Mouse (Mus musculus) lung, postnatal 0 days (tissue): ENCODE results near the gene Prps2.

Experiments
- CTCF ChIP-seq: IDR thresholded peaks from 2 replicates; pipeline ENCODE4 v1.5.1; 2016; ENCODE audit warnings: antibody characterized with exemption, mild to moderate bottlenecking
- EP300 ChIP-seq: IDR thresholded peaks from 2 replicates; pipeline ENCODE4 v1.6.1; 2016; ENCODE audit warnings: antibody characterized with exemption, mild to moderate bottlenecking, control low read depth

- TF ChIP-seq CTCF (peak; percentile 54), EP300 (no peak)
Observed at GRCm38 (mm10) chrX:167357415-167357814, 25.1 kb downstream of the Prps2 start.
